Mouse (Mus musculus): ENCODE data around the gene Zfp661.
A peak's percentile ranks its signal among the peaks of the same experiment; 100 is the strongest.

DNA sequence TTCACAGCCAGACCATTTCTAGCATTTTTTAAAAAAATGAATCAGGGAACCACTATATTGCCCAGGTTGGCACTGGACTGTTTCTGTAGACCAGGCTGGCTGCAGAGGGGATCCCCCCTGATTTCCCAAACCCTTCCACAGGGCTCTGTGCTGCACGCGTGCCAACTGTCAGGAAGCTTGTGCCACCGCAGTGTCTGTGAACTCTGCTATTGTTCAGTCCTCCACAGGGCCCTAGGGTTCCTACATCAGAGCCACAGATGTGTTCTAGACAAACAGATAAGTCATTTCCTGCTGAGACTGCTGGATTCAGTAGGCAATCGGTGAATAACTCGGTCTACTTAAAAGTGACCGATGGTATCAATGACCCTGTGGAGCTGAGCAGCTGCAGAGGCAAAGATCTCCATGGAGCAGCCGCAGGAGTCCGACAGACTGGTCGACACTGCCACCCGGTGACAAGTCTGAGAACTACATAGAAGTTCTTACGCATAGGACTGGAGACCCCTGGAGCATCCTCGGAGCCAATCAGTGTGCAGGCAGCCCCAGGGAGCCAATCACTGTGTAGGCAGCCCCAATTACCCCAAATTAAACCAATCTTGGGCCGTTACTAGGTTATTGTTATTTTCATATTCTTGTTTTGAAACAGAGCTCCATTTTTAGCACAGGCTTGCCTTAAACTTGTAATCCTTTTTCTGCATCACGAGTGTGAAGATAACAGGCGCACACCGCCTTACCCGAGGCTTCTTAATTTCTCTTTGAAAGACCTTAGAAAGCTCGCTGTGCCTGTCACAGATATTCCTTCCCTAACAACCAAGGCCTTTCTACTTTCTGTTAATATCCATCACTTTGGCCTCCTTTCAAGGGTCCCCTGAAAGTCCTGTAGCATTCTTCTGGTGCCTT lies 27.6 kb downstream of the Zfp661 start:
- TF ChIP-seq CTCF (IDR thresholded peaks at IDR 0.05; ENCODE audit: low read depth): peak; percentile 79
- TF ChIP-seq EP300 (IDR thresholded peaks at IDR 0.05; ENCODE audit: low read depth): no peak
